Mouse (Mus musculus) neural tube, embryonic 11.5 days (tissue): ENCODE measurements around the gene Mta3. TPM values are rescaled to one million over a fixed set of nuclear protein-coding genes. Genes with fewer than 3 reads are reported as not detected.

ENCODE experiments used
- ATAC-seq: fragments of 200-750 bp; cut with Nextera tagmentation; 2 replicates; pipeline ENCODE4 v1.8.0; 2017; ENCODE audit warnings: moderate number of reproducible peaks, mild to moderate bottlenecking, moderate TSS enrichment, moderate library complexity; ENCODE audit not compliant: insufficient read depth, low FRiP score, low TSS enrichment
- DNase-seq: peaks from one replicate; pipeline ENCODE4 v3.0.0-alpha.2; 2015; ENCODE audit warnings: low spot score
- H3K27ac ChIP-seq: fragments of 300-500 bp; sonication (generic); 2 replicates; pipeline ENCODE4 v1.5.1; 2014; ENCODE audit warnings: low read depth, mild to moderate bottlenecking, low read length
- H3K27me3 ChIP-seq: fragments of 300-500 bp; sonication (generic); 2 replicates; pipeline ENCODE4 v1.6.1; 2014; ENCODE audit warnings: mild to moderate bottlenecking, low read length, mixed read lengths; ENCODE audit not compliant: control insufficient read depth, insufficient read depth
- H3K36me3 ChIP-seq: fragments of 300-500 bp; sonication (generic); 2 replicates; pipeline ENCODE4 v1.6.1; 2014; ENCODE audit warnings: mild to moderate bottlenecking, low read length, moderate library complexity, mixed read lengths; ENCODE audit not compliant: control insufficient read depth, insufficient read depth
- H3K4me1 ChIP-seq: fragments of 300-500 bp; sonication (generic); 2 replicates; pipeline ENCODE4 v1.6.1; 2014; ENCODE audit warnings: low read length, mixed read lengths; ENCODE audit not compliant: control insufficient read depth, insufficient read depth
- H3K4me2 ChIP-seq: fragments of 300-500 bp; sonication (generic); 2 replicates; pipeline ENCODE4 v1.6.1; 2014; ENCODE audit warnings: low read depth, mild to moderate bottlenecking, moderate library complexity
- H3K4me3 ChIP-seq: fragments of 300-500 bp; sonication (generic); 2 replicates; pipeline ENCODE4 v1.5.1; 2014; ENCODE audit warnings: low read depth, low read length
- H3K9ac ChIP-seq: fragments of 300-500 bp; sonication (generic); 2 replicates; pipeline ENCODE4 v1.6.1; 2014; ENCODE audit warnings: mild to moderate bottlenecking, low read length
- H3K9me3 ChIP-seq: fragments of 300-500 bp; sonication (generic); 2 replicates; pipeline ENCODE4 v1.6.1; 2016; ENCODE audit warnings: low read length; ENCODE audit not compliant: control insufficient read depth
- WGBS: fragments of 180-500 bp; shearing (Covaris S2); extraction: QIAGEN DNeasy Blood & Tissue Kit; methylation state at CpG from one replicate; pipeline ENCODE4 v1.1.7; 2014; 5-methylcytosine and 5-hydroxymethylcytosine counted together
- polyA plus RNA-seq: library from polyadenylated mRNA; unstranded; fragments of >200 nt; fragmentation: Nextera tagmentation; extraction: Ambion mirVana; gene quantifications from 2 replicates; pipeline ENCODE4 v1.2.1, GENCODE M21; 2014

Mta3 gene
- polyA plus RNA-seq, 1 experiment from 2014 or later = 37.3 TPM

- Histone ChIP-seq H3K9ac (no peak overlapping the region), H3K9me3 (no peaks in the 10 kb centered on the region), H3K4me1 (no peaks in the 10 kb centered on the region), H3K27ac (no peak overlapping the region), H3K36me3 (no peaks in the 10 kb centered on the region), H3K4me3 (no peak overlapping the region), H3K27me3 (no peaks in the 10 kb centered on the region), H3K4me2 (no peak overlapping the region)
- ATAC-seq (no peak), DNase-seq (no peak)
- 85% methylated on average over 7 of the region's 7 CpGs for WGBS
Measured at GRCm38 (mm10) chr17:83816996-83817395, 111.0 kb downstream of the Mta3 start.

- no peak for DNase-seq
- Histone ChIP-seq H3K9me3 (no peaks in the 10 kb centered on the region), H3K9ac (no peak overlapping the region), H3K4me1 (no peaks in the 10 kb centered on the region), H3K27me3 (no peaks in the 10 kb centered on the region), H3K27ac (no peak overlapping the region), H3K4me3 (no peak overlapping the region), H3K36me3 (no peaks in the 10 kb centered on the region), H3K4me2 (no peak overlapping the region)
- WGBS = 72% methylated on average over 8 of the region's 8 CpGs
- ATAC-seq = no peak
Measured at GRCm38 (mm10) chr17:83819503-83819902, 113.5 kb downstream of the Mta3 start.

DNA sequence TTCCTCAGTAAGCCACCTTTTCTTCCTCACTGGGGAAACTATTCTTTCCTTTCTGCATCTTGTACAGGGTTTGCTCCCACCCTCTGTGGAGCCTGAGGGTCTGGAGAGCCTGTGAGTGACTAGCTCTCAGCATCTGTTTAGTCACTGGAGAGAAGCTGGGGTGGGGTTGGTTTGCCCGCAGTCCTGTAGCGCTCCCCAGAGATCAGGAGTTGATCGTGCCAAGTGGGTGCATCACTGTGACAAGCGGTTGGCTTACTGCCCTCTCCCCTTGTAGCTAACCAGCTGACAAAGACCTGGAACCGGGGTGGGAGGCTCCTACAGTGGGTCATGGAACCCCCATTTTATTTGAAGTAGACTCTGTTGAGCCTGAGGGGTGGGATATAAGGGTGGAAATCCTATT, 114.7 kb downstream of the Mta3 start:
- Histone ChIP-seq H3K27ac (no peak overlapping the region), H3K4me3 (no peak overlapping the region), H3K9ac (no peak overlapping the region), H3K4me1 (no peaks in the 10 kb centered on the region), H3K4me2 (no peak overlapping the region), H3K36me3 (no peaks in the 10 kb centered on the region), H3K27me3 (no peaks in the 10 kb centered on the region), H3K9me3 (no peaks in the 10 kb centered on the region)
- no peak for DNase-seq
- WGBS = 87% methylated on average over 5 of the region's 5 CpGs
- ATAC-seq = no peak

DNA sequence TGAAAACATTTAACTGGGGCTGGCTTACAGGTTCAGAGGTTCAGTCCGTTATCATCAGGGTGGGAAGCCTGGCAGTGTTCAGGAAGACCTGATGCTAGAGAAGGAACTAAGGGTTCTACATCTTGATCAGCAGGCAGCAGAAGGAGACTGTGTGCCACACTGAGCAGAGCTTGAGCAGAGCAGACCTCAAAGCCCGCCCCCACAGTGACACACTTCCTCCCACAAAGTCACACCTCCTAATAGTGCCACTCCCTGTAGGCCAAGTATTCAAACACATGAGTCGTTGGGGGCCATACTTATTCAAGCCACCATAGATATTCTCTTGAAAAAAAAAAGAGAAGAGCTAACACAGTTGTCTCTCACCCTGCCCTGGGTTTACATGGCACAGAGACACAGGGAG, 115.9 kb downstream of the Mta3 start:
- no peaks in the 10 kb centered on the region for H3K36me3 ChIP-seq
- 92% methylated on average over 3 of the region's 3 CpGs for WGBS
- no peak overlapping the region for H3K4me2 ChIP-seq
- H3K4me3 ChIP-seq = no peak overlapping the region
- H3K9me3 ChIP-seq = no peaks in the 10 kb centered on the region
- H3K27ac ChIP-seq = no peak overlapping the region
- DNase-seq = no peak
- no peak for ATAC-seq
- no peaks in the 10 kb centered on the region for H3K4me1 ChIP-seq
- no peaks in the 10 kb centered on the region for H3K27me3 ChIP-seq
- H3K9ac ChIP-seq = no peak overlapping the region

DNA sequence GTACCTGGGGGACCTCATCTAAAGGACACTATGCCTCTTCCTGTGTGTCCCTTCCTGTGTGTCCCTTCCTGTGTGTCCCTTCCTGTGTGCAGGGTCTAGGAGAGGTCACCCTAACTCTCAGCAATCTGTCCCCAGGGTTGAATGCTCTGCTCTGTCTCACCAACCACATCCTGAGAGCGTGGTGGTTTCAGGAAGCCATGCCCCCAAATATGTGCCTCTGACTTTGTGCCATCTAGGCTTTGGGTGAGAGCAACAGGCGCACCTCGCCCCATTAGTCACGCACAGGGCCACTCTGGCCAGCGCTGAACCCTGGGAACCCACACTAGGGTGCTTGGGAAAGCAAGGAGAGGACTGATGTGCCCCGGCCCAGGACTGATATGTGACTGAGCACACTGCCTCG, 117.9 kb downstream of the Mta3 start:
- H3K4me3 ChIP-seq = no peak overlapping the region
- WGBS = 88% methylated on average over 7 of the region's 7 CpGs
- no peaks in the 10 kb centered on the region for H3K9me3 ChIP-seq
- no peak overlapping the region for H3K4me2 ChIP-seq
- H3K9ac ChIP-seq = no peak overlapping the region
- H3K4me1 ChIP-seq = no peaks in the 10 kb centered on the region
- H3K27me3 ChIP-seq = no peaks in the 10 kb centered on the region
- ATAC-seq = no peak
- H3K27ac ChIP-seq = no peak overlapping the region
- peak; percentile 7 for DNase-seq
- H3K36me3 ChIP-seq = no peaks in the 10 kb centered on the region

- DNase-seq = no peak
- H3K27ac ChIP-seq = no peak overlapping the region
- 73% methylated on average over 3 of the region's 3 CpGs for WGBS
Measured at GRCm38 (mm10) chr17:83829356-83829755, 123.4 kb downstream of the Mta3 start.

DNA sequence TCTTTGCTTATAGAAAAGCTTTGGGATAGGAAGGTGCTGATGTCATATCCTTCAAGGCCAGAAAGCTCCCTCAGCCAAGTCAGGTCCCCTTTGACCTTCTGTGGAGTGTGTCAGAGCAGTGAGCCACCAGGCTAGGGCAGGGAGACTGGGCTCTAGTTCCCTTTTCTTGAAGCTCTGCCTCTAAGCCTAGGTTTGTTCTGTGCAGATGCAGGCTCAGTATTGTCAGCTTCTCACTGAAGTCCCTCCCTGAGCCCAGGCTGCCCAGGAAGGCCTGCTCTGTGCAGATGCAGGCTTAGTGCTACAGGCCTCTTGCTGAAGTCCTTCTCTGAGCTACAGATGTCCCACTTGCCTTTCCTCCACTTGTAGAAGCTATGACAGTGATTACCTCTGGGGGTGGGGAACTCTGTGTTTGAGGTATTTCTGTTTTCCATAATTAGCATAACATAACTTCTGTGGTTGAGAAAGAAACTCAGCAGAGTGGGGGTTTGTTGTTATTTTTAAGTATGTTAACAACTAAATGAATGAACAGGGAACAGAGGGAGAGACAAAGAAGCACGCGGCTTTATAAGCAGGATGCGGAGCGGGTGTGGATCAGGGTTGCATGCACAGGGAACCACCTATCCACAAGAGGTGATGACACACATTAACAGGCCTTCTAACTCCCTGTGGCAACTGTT, 124.8 kb downstream of the Mta3 start:
- ATAC-seq = no peak
- no peak overlapping the region for H3K4me3 ChIP-seq
- no peaks in the 10 kb centered on the region for H3K9me3 ChIP-seq
- DNase-seq = no peak
- H3K27ac ChIP-seq = no peak overlapping the region
- no peaks in the 10 kb centered on the region; the same call in 1 of the 2 replicates for H3K36me3 ChIP-seq
- H3K4me1 ChIP-seq = no peaks in the 10 kb centered on the region
- no peak overlapping the region for H3K9ac ChIP-seq
- 95% methylated on average over 4 of the region's 4 CpGs for WGBS
- H3K27me3 ChIP-seq = no peaks in the 10 kb centered on the region
- no peak overlapping the region for H3K4me2 ChIP-seq

More at GRCm38 (mm10) chr17:83829356-83829755, 123.4 kb downstream of the Mta3 start:
- H3K9ac ChIP-seq = no peak overlapping the region
- H3K4me1 ChIP-seq = no peaks in the 10 kb centered on the region
- no peak overlapping the region for H3K4me2 ChIP-seq
- H3K36me3 ChIP-seq = no peaks in the 10 kb centered on the region; the same call in 1 of the 2 replicates
- H3K27me3 ChIP-seq = no peaks in the 10 kb centered on the region
- H3K9me3 ChIP-seq = no peaks in the 10 kb centered on the region
- ATAC-seq = no peak
- no peak overlapping the region for H3K4me3 ChIP-seq

GRCm38 (mm10) chr17:83834120-83834519, 128.2 kb downstream of the Mta3 start:
- H3K9ac ChIP-seq = no peak overlapping the region
- no peak for ATAC-seq
- H3K27me3 ChIP-seq = no peaks in the 10 kb centered on the region
- H3K4me2 ChIP-seq = no peak overlapping the region
- no peaks in the 10 kb centered on the region for H3K9me3 ChIP-seq
- H3K4me3 ChIP-seq = no peak overlapping the region
- WGBS = 66% methylated on average over 4 of the region's 4 CpGs
- H3K4me1 ChIP-seq = no peaks in the 10 kb centered on the region
- DNase-seq = no peak
- no peak overlapping the region for H3K27ac ChIP-seq
- H3K36me3 ChIP-seq = no peaks in the 10 kb centered on the region; the same call in 1 of the 2 replicates

- H3K9me3 ChIP-seq = no peaks in the 10 kb centered on the region
- 65% methylated on average over 3 of the region's 3 CpGs for WGBS
- H3K4me3 ChIP-seq = no peak overlapping the region
- H3K4me1 ChIP-seq = no peaks in the 10 kb centered on the region
- H3K27me3 ChIP-seq = no peaks in the 10 kb centered on the region
- DNase-seq (no peak), ATAC-seq (no peak)
- H3K4me2 ChIP-seq = no peak overlapping the region
- no peaks in the 10 kb centered on the region; the same call in 1 of the 2 replicates for H3K36me3 ChIP-seq
- H3K27ac ChIP-seq = no peak overlapping the region
- no peak overlapping the region for H3K9ac ChIP-seq
Measured at GRCm38 (mm10) chr17:83836048-83836447, 130.1 kb downstream of the Mta3 start.
